Mouse (Mus musculus): ENCODE results near the gene Plcb3.

- TF ChIP-seq POLR2A (IDR thresholded peaks at IDR 0.05; ENCODE audit: control insufficient read depth, extremely low read depth, insufficient read depth, low read length, poor library complexity): no peak
- TF ChIP-seq CTCF (IDR thresholded peaks at IDR 0.05; ENCODE audit: borderline replicate concordance, control insufficient read depth, extremely low read depth, insufficient read depth, low read length, poor library complexity): no peak
Observed at GRCm38 (mm10) chr19:6978639-6978974, 2.3 kb upstream of the Plcb3 start.

Measured in thymus, adult 2 months (tissue).